Mouse (Mus musculus) kidney, adult 18-20 months (tissue): Measurements from ENCODE around the gene Olfr743.
"Not testable (repeated sequence)": the region's sequence is repeated elsewhere in the genome, so short reads cannot be mapped to it uniquely, and the experiment has no call there.

Experiments
- DNase-seq: peaks from one replicate; pipeline ENCODE4 v3.0.0; 2021

Gene Olfr743

DNA sequence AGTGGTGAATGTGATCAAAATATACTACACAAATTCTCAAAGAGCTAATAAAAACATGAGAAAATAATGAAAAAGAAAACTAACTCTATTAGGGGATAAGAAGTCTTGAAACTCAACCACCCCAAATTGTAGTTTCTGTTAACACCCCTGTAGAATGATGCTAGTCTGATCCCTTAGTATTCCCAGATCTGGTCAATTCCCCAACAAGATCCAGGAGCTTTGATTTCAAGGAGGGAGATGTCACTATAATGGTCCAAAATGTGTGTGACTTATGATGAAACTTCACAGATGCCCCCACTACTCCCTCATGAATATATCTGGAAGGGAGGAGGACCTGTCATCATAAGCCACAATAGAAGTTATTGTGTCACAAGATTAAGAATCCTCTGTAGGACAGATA is at the start of gene Olfr743:
Olfr743 (plus strand) TSS at position 301 of the 400 bp plus-strand sequence.
- no peak for DNase-seq

DNA sequence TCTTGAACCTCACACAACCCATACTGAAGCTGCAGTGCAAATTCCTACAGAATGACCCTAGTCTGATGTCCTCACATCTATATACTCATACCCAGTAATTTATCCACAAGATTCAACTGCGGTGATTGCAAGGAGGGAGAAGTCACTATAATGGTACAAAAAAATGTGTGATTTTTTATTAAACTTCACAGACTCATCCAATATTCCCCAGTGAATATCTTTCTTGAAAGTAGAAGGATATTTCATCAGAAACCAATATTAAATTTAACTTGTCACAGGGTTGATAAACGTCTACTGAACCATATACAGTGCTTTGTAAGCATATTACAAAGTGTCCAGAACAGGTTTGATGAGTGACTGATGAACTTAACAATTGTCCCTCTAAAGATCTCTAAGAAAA is 49.2 kb upstream of the Olfr743 start, which contains the start of gene Olfr741:
Olfr741 (plus strand) TSS at position 301 of the 400 bp plus-strand sequence.
- no peak for DNase-seq

DNA sequence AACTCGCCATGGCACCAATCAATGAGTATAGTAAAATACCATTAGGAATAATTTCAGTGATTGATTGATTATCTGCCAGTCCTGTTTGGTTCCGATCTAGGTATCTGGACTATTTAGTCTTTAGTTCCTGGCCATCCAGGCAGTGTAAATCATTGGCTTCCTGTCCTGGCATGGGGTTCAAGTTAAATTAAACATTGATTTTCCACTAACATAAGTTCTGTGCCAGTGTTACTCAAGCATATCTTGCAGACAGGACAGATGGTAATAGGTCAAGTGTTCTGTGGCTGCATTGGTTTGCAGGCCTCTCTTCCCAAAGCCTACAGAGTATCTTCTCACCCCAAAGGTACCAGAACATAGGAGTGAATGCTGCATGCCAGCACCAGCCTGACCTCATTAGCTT is 43.2 kb upstream of the Olfr743 start:
- DNase-seq, result no peak

DNA sequence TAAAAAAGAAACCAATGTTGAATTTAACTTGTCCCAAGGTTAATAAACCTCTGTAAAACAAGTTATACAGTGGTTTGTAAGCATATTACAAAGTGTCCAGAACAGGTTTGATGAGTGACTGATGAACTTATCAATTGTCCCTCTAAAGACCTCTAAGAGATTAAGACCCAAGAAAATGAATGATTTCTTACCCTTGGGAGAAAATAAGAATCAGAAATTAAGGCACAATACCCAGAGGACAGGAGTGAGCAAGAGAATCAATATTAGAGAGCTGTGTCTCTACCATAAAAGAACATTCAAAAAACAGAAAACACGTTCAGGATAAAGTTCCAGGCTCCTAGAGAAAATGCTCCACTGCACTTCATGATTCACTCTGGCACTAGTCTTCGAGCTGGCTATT is 18.3 kb upstream of the Olfr743 start, which contains the start of gene Olfr742:
Olfr742 (plus strand) TSS at position 301 of the 400 bp plus-strand sequence.
- no peak for DNase-seq

DNA sequence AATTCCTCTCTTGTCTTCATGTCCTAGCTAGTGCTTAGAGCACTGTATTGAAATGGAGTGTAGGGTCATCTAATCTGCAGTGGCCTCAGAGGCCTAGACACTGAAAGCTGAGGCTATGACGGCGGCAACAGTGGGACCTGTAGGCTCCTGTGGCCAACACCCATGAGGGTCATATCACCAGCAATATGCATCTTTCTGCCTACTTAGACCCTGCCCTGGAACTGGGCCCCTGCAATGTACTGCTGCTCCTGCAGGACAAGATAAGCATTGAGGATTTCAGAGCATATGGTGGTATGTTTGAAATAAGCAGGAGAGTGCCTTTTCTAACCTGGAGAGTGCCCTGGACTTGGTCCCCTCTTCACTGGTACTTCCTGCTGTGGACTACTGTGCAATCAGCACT is 31.1 kb downstream of the Olfr743 start:
- DNase-seq, result no peak

DNA sequence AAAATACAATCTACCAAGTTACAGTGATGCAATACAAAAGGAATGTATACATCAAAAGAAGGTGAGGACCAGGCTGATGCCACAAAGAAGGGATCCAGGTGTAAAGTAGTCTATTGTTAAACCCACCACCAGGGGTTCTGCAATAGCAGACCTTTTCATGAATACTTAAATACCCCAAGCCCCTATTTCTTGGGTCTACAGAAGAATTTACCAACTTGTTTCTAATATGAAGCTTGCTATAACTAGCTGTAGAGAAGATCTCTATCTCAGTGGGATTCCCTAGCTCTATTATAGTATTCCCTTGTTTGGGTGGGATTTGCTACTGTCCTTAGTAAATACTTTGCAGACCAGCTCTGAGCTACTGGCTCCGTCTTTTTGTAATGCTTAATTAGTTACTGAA is 51.4 kb downstream of the Olfr743 start:
- not testable (repeated sequence) for DNase-seq
